Mouse (Mus musculus) CH12F3 (cell line): Measurements from ENCODE around the gene Jag1.

Experiments used
- in situ Hi-C: fragments of 300-500 bp; cut with MboI; formaldehyde crosslinking; loops from 2 replicates; pipeline ENCODE4 v1.14.3; 2020; ENCODE audit warnings: low sequenced_read_pairs

The Jag1 gene

DNA sequence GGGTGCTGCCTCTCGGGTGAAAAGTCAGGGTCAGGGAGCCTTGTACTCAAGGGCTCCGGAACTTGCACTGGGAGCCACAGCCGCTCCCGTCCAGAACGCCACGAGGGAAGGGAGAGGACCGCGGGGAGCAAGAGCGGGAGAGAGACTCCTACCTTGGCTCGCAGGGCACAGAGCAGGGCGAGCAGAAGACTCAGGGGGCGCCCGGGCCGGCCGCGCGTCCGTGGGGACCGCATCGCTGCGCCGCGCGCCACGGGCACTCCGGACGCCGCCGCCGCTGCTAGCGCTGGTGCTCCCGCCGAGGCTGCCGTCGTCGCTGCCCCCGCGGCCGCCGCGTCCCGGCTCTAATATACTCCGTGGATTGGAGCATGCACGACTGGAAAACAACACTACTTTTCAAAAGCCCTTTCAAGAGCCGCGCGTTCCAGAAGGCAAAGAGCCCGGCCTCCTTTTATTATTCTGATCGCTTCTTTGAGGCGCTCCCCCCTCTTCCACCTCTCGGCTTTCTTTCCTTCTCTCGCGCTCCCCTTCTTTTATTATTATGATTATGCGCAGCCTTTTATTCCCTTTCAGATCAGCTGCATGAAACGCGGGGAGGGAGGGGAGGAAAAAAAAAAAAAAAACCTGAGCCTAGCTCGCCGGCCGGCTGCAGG is at the start of gene Jag1:
Gene Jag1, minus strand, starts transcription at position 620 of the 650 bp plus-strand sequence.
- in situ Hi-C loops, result no loop called here

DNA sequence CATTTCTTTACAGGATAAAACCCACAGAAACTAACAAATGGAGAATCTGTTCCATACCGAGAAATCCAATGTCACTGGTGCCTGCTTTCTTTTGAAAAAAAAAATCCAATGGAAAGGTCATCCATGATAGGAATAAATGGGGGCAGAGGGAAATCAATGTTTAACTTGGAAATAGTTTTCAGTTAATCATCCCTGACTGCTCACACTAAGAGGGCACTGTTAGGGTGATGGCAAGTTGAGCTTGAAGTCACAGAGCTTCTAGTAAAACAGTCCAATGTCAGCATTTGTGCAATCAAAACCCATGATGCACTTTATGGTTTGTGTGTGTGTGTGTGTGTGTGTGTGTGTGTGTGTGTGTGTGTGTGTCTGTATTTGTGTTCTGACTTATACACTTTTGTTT is 39.6 kb upstream of the Jag1 start:
- in situ Hi-C loops, result no loop called here

DNA sequence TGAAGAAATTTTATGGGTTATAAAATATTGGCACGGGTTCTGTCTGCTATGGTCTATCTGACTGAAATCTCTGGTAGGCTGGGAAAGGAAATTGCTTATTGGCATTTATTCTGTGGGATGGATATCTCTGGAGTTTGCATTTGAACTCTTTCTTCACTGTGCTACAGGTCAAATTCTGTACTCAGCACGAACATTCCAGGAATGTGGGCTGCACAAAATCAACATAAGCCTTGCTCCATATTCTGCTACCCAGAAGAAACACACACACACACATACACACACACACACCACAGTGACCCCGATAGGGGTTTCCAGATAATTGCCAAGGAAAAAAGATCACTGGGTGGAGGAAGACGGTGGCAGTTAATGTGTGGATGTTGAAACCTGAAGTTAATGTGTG is 37.4 kb upstream of the Jag1 start:
- in situ Hi-C loops, result no loop called here

DNA sequence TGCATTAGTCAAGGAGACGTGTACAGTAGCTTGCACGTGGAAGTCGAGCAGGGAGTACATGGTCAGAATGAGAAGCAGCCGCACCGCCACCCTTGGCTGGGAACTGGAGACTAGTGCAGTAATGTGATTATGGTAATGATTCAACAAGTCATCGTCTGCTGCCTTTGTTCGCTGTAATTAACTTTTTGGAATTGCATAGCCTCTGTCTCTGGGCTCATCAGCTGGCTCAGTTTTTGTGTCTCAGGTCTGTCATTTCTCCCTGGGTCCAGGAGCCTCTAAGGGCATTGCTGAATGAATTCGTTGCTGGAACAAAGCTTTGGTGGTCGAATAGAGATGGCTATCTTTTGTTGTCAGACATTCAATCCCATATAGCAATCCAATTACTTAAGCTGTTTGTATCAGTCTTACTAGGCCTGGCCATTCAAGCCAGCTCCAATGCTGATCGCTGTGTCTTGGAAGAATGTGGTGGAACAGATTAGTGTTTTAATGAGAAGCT is 36.8 kb upstream of the Jag1 start:
- in situ Hi-C loops, result no loop called here

DNA sequence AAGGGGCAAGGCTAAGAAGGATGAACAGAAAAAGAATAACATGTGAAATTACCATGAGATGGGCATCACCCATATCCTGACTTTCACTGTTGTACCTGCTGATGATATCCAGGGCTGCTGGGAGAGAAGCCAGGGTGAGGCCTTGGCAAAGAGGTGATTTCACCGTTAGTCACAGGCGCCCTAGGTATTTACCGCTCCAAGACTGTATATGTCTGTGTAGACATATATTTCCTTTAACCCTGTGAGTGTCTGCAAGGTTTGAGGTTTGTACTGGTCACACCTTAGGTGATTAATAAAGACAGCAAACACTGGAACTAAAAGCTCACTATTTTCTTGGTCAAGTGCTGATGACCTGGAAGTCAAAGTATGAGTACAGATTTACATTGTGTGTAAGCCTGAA is 34.5 kb upstream of the Jag1 start:
- in situ Hi-C loops, result no loop called here

DNA sequence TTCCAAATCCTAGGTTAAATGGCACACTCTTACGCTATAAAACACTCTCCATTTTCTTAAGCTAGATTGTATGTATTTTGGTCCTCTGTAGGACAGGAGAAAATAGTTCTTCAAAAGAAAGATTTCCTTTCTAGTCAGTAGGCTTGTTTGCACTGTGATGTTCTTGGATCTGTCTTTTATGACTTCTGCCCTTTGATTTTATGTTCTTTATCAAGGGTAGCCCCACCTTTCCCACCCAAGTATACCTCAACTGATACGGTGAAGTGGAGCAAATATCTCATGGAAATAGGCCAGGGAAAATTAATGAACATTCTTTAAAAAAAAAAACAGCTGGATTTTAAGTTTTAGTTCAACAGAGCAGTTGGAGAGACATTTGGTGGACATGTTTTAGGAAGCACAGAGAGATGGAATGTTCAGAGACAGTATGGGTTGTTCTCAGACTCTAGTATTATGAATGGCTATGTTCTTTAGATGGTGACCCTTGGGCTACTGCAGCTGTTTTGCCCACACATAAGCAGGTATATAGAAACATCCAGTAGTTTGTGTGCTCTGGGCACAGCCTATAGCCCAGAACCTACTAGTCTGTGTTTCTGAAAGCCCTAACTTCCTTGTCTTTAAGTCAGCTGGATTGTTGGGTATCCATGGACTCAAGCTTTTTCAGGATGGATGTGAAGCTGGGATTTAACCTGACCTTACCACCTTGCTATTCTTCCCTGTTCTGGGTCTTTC is 30.7 kb upstream of the Jag1 start:
- in situ Hi-C loops, result no loop called here

DNA sequence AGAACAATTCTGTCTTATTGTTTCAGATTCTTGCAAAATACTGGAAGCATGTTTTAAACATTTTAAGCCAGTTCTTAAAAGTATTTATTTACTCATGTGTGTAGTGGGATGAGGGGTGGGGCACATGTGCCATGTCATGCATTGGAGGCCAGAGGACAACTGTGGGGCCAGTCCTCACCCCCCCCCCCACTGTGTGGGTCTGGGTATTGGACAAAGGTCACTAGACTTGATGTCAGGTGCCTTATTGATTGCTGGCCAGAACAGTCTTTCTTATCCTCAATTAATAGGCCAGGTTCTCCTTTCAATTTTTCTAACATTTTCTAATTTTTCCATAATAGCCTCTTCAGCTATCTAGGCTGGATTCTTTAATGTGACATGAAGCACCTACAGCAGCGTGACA is 21.6 kb upstream of the Jag1 start:
- in situ Hi-C loops, result no loop called here

DNA sequence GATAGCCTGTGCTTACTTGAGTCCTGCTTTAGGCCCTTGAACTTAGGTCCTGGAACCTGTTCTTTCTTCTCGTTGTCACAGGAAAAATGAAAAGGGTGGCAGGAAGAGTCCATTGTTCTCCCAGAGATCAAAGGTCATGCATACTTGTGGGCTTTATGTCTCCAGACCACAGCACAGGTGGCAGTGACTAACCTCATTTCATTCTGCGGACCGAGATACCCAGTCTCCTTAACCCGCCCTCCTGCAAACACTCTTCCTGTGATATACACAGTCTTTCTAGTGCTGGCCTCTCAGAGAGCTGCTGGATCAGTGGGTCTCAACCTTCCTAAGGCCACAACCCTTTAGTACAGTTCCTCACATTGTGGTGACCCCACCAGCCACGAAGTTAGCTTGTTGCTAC is 17.6 kb upstream of the Jag1 start:
- in situ Hi-C loops, result no loop called here

DNA sequence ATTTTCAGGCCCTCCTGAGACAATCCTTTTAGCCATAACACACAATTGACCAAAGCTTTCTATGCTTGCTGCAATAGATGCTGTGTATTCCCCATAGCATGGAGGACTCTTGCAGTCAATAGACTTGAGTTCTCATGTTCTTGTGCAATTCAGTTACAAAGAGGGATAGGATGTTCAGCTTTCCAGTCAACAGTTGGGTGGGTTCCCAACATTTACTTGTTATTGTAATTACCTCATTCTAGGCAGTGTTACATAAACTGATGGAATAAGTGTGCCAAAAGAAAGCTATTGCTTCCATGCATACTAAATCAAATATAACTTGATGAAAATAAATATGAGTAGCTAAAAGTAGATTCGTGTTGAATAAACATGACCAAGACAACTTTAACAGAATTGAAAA is 8.4 kb upstream of the Jag1 start:
- in situ Hi-C loops, result no loop called here

DNA sequence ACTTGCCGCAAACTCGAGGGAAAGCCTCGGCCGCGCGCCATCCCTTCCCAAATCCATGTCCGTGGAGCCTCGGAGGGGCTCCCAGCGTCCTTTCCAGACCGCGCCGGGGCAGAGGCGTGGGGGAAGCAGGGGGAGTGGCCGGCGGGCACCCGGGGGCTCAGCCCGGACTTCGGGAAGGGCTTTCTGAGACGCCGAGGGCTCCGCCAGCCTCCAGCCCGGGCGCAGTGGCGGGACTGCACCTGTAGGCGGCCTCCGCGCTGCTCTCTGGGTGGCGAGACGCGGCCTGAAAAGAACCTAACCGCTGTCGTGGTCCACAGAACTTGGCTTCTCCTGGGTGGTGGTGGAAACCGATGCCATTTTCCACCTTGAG is 862 bp upstream of the Jag1 start:
- in situ Hi-C loops, result no loop called here

DNA sequence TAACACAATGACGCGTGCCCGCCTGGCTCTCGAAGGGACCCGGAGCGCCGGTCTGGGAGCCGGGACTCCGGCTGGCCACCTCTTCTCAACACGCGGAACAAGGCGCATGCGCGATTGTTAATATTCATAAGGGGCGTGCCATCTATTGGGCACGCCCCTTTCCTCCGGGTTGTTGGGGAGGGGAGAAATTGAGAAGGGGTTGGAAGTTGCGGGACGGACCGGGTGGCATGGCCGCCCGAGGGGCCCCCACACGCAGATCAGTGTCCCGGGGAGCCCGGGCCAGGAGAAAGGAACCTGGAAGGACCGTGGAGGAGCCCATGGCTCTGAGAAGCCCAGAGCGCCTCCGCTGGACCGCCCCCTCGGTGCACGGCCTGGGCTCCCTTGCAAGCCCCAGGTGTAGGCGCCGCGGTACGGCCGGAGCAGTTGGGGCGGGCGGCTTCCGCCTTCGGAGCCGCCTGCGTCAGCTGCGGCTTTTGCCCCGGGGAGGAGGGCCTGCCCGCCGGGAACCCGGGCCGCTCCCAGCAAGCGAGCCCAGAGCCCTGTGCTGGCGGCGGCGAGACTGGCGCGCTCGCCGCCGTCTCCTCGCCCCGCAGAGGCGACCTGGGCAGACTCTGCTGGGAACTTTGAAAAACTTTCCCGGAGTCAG is 354 bp upstream of the Jag1 start:
- in situ Hi-C loops, result no loop called here

DNA sequence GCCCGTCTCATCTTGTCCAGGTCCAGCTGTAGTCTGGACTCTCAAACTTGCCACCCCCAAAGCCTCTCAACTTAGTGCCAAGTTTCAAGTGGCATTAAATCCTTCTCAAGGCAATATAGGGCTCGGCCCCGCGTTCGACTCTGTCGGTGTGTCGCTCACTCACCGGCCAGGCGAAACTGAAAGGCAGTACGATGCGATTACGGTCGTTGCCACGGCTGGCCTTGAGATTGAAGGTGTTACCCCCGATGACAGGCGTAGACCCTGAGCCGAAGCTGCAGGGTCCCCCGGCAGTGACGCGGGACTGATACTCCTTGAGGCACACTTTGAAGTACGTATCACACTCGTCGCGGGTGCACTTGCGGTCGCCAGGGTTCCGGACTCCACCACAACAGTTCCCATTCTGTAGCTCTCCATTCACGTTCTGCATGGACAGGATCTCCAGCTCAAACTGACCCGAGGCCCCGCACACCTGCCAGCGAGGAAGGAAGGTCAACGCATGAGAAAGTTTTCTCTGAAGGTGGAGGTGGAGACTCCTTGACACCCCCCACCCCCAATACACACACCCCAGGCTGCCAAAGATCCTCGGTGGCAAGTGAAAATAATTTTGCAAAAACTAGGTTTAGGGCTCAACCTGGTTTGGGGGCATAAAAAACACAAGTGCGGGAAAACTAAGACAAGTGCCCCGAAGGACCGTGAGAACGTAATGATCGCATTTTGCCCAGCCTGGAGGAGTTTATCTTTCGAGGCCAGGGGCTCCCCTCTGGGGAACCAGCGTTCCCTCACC is 1.0 kb downstream of the Jag1 start:
- in situ Hi-C loops, result no loop called here

DNA sequence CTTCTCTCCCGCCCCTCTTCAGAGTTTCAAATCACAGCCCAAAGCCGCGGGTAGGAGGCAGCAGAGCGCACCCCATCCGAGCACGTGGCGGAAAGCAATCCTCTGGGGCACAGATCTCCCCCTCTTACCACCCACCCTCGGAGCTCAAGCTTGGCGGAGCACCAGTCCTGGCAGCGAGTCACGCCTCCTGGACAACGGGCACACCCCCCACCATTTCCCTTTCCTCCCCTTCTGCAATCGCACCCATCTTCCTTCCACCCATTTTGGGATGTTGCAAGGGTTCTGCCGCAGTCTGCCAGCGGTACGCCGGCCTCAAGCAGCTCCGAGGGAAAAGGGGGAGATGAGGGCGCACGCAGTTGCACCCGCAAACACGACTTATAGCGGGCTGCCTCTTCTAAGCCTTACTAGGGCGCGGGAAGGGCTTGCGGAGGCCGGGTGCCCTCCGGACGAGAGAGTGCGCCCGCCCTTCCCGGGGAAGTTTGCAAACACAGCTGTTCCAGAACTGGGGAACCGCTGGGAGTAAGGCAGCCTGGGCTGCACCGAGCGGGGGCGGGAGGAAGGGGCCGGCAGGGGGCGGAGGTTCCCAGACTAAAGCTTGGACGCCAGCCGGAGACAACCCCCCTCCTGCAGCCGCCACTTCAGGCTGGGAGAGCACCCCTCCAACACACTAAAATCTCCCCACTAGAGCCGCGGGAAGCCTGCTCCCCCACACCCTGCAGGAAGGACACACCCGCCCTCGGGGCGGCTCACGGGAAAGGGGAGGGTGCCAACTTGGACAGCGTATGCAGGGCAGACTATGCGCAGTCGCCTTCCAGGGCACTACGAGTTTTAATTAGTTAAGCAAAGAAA is 2.0 kb downstream of the Jag1 start:
- in situ Hi-C loops, result no loop called here

DNA sequence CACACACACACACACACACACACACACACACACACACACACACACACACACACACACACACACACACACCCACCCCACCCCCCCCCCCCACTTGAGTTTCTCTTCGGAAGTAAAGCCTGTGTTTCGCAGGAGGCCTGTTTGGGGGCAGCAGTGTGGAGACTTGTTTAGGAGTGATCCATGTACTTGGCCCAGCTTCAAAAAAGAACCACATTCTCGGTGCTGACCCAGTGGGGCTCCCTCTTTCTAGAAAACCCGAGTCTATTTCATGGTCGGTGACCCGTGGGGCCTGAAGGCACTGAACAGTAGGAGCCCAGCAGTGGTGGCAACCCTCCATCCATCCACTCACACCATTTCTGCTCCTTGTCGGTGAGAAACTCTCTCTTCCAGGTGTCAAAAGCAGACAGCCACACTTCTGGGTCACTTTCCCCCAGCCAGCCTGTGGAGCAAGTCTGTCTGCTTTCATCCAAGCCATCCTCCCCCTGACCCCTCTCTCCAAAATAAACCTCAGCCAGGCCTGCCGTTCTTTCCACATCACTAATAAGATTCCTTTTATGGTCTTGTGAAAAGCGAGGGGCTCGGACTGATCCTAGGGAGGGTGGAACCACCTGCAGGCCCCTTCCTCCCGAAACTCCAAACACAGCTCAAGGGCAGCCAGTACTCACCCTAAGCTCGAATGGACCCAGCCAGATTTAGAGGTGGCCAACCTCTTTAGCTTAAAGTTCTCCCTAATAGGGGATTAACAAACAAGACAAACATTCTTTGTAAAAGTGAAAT is 3.0 kb downstream of the Jag1 start:
- in situ Hi-C loops, result no loop called here

DNA sequence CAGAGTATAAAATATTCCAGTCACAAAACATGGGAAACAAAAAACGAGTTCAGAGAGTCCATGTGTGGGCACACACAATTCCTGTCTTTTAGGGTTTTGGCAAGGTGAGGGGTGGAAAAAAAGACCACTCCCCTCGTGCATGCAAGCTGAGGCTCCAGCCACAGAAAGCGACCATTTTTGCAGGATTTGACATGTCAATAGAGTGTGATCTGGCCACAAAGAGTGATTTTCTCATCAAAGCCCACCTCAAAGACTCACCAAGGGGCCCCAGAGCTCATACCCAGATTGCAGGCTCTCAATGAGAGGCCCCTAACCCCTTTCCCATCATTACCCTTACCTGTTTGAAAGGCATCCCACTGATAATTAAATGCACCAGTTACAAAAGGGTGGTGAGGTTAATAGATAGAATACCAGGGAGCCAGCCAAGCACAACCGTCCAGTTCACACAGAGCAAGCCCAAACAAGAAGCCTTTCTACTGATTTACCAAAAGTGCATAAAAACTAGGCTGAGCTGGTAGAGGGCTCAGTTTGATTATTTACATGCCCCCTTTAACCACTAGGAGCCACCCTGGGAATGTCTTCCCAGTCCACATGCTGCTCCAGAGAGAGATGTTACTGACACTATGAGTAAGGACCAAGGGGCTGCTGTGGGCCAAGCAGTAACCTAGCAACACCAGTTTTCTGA is 6.1 kb downstream of the Jag1 start:
- in situ Hi-C loops, result no loop called here

DNA sequence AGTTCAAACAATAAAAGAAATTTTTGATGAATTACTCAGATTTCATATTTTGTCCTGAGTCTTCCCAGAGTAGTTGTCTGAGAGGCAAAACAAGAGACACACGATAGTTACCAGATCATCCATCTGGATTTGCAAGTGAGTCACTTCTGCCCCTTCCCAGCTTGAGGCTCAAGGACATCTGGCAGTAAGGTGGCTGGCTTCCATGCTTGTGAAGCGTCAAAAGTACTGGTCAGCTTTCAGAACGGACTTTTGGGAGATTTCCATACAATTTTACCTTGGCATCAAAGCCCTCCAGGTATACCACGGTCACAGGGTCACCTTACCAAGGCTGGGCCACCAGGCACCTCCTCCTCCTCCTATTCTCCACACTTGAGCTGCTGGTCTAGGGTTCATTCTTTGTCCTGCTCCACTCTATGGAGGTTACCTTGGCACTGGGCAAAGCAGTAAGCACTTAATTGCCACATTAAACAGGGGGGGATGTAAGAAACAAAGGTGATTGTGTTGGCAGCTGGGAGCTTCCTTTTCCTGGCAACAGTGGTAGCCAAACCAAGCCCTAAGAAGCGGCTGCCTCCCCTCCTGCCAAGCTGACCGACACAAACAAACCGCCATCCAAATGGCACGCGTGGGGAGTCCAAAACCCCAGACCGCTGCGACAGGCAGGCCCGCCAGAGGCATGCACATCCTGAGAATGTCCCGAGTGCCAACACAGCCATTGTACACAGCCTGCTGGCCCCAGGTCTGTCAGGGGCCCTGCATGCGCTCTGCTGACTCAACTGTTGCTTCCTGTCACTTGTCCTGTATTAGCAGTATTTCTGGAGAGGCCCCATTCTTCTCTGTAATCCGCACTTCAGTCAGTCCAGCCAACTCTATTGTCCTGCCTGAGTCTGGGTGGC is 6.9 kb downstream of the Jag1 start:
- in situ Hi-C loops, result no loop called here

DNA sequence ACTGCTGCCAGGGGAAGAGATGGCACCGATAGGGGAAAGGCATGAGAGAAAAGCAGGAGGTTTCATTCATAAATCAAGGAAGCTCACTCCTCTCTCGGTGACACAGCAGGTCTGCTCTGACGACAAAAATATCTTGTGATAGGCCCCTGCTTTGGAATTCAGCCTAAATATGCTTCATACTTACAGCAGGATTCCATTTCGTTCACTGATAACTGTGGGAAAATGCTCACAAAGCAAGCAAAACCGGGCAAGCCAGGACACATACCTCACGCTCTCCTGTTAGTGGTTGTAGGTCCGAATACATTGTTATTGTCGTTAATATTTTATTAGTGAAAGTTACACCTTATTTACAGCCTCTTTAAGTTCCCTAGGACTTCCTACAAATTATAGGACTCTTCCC is 8.5 kb downstream of the Jag1 start:
- in situ Hi-C loops, result no loop called here

DNA sequence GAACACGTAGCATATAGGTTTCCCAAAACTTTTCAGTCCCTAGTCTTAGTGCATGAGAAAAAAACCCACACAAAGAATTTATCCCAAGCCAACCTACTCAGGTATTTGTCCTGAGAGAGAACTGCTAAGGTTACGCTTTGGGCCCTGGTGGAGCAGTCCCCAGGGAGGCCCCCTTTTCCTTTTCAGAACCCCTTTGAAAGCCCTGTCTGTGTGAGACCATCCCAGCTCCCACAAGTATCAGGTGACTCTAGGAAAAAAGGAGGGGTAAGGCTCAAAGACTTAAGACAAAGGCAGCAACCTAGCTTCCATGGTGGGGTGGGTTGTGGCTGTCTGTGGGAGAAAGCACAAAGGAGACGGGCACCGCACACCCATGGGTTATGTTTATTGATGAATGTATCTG is 9.2 kb downstream of the Jag1 start:
- in situ Hi-C loops, result no loop called here
